Mouse (Mus musculus) erythroblast, embryonic 14.5 days (primary cell): ENCODE measurements around the gene Crocc.

Experiments used
- GATA1 ChIP-seq: IDR thresholded peaks from 2 replicates; pipeline ENCODE4 v1.6.1; 2012; ENCODE audit warnings: low read length, inconsistent platforms, mixed read lengths
- TAL1 ChIP-seq: IDR thresholded peaks from 3 replicates; pipeline ENCODE4 v1.6.1; 2012; ENCODE audit warnings: low read length, inconsistent platforms, mixed read lengths

DNA sequence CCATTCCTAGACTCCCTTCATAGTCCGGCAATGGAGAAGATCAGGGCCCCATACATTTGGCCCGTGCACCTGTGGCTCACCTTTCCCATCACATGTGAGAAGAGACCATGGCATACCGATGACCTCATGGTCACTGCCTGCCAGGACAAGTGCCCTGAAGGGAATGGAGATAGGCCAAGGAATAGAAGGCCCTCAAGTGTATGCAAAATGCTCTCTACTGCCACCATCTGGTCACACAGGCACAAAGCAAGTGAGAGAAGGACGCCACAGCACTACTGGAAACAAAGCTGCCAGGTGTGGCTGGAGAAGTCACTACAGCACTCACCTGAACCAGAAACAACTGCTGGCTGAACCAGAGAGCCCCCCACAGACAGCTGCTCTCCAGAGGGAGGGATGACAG, 9.4 kb upstream of the Crocc start:
- no peak for TF ChIP-seq TAL1
- no peak for TF ChIP-seq GATA1
